Mouse (Mus musculus) megakaryocyte, embryonic 14.5 days (primary cell): ENCODE results near the gene Rhot1.
"Not testable (repeated sequence)": the region's sequence is repeated elsewhere in the genome, so short reads cannot be mapped to it uniquely, and the experiment has no call there.

Experiments used
- FLI1 ChIP-seq: IDR thresholded peaks from 2 replicates; pipeline ENCODE4 v1.6.1; 2012; ENCODE audit warnings: low read length, inconsistent platforms, mixed read lengths
- GATA1 ChIP-seq: IDR thresholded peaks from 3 replicates; pipeline ENCODE4 v1.6.1; 2012; ENCODE audit warnings: mixed read lengths, low read length, inconsistent platforms, borderline replicate concordance

GRCm38 (mm10) chr11:80230066-80230465 is 21.2 kb downstream of the Rhot1 start:
- not testable (repeated sequence) for TF ChIP-seq GATA1, FLI1
